Mouse (Mus musculus) spleen, adult 18-20 months (tissue): ENCODE data around the gene Tbx5.

Source experiments
- DNase-seq, 2 experiments: peaks; one replicate each; pipeline ENCODE4 v3.0.0; 2022; ENCODE audit warnings: mixed read lengths in 2 of 2

Tbx5 gene

GRCm38 (mm10) chr5:119832479-119832796 is at the start of gene Tbx5:
Gene Tbx5, plus strand, starts transcription at chr5:119832668.
- no peak for DNase-seq

- DNase-seq: no peak
These were observed 46.5 kb upstream of the Tbx5 start for GRCm38 (mm10) chr5:119785959-119786358.

GRCm38 (mm10) chr5:119791664-119792063 is 40.8 kb upstream of the Tbx5 start:
- DNase-seq: no peak

GRCm38 (mm10) chr5:119793972-119794371 is 38.5 kb upstream of the Tbx5 start:
- DNase-seq: no peak

- no peak for DNase-seq
These were observed 37.1 kb upstream of the Tbx5 start for GRCm38 (mm10) chr5:119795376-119795775.

GRCm38 (mm10) chr5:119795777-119796176 is 36.7 kb upstream of the Tbx5 start:
- no peak for DNase-seq

GRCm38 (mm10) chr5:119796443-119797160 is 35.9 kb upstream of the Tbx5 start:
- no peak for DNase-seq

- DNase-seq: no peak
These were observed 34.8 kb upstream of the Tbx5 start for GRCm38 (mm10) chr5:119797580-119798150.

GRCm38 (mm10) chr5:119798261-119798660 is 34.2 kb upstream of the Tbx5 start:
- no peak for DNase-seq

GRCm38 (mm10) chr5:119798713-119799418 is 33.6 kb upstream of the Tbx5 start:
- DNase-seq: no peak

GRCm38 (mm10) chr5:119799419-119800242 is 32.8 kb upstream of the Tbx5 start:
- DNase-seq: no peak

- DNase-seq: no peak
These were observed 32.2 kb upstream of the Tbx5 start for GRCm38 (mm10) chr5:119800243-119800665.

- no peak for DNase-seq
These were observed 29.7 kb upstream of the Tbx5 start for GRCm38 (mm10) chr5:119802617-119803410.

GRCm38 (mm10) chr5:119803411-119804251 is 28.8 kb upstream of the Tbx5 start:
- no peak for DNase-seq

GRCm38 (mm10) chr5:119804301-119805039 is 28.0 kb upstream of the Tbx5 start:
- no peak for DNase-seq

GRCm38 (mm10) chr5:119805636-119806035 is 26.8 kb upstream of the Tbx5 start:
- DNase-seq: no peak

- no peak for DNase-seq
These were observed 26.0 kb upstream of the Tbx5 start for GRCm38 (mm10) chr5:119806467-119806866.

GRCm38 (mm10) chr5:119807481-119808183 is 24.8 kb upstream of the Tbx5 start:
- no peak for DNase-seq

GRCm38 (mm10) chr5:119808713-119809112 is 23.8 kb upstream of the Tbx5 start:
- no peak for DNase-seq
